Mouse (Mus musculus): ENCODE measurements at regions not wholly inside any gene's neighbourhood (a gene's known extent, or its start where the extent isn't known, plus 50 kb on each side); places are given as distances from the start of the nearest gene placed in this dataset.

- TF ChIP-seq CTCF (conservative IDR thresholded peaks at IDR 0.05 in 1 of 2, IDR thresholded peaks at IDR 0.05 in 1 of 2; ENCODE audit: low read depth in 2 of 2, low read length in 2 of 2) (no peak), MYC (IDR thresholded peaks at IDR 0.05; ENCODE audit: low read depth, low read length) (no peak), POLR2A (IDR thresholded peaks at IDR 0.05; ENCODE audit: low read depth, low read length) (no peak), BHLHE40 (IDR thresholded peaks at IDR 0.05; ENCODE audit: low read depth, low read length) (no peak), GABPA (IDR thresholded peaks at IDR 0.05; ENCODE audit: insufficient replicate concordance, low read depth, low read length) (no peak), MAX (IDR thresholded peaks at IDR 0.05; ENCODE audit: low read length) (no peak), CHD2 (IDR thresholded peaks at IDR 0.05; ENCODE audit: low read length) (no peak), ELF1 (IDR thresholded peaks at IDR 0.05; ENCODE audit: low read depth, low read length) (no peak), ZC3H11A (IDR thresholded peaks at IDR 0.05; ENCODE audit: low read depth, low read length) (no peak), TCF12 (IDR thresholded peaks at IDR 0.05; ENCODE audit: low read depth, low read length) (no peak)
These were observed 53.8 kb upstream of the D7Ertd443e start for GRCm38 (mm10) chr7:134439281-134439680.
